Mouse (Mus musculus) ES-E14 (cell line): ENCODE measurements around the gene Pcnx2.

Experiments used
- CHD2 ChIP-seq: IDR thresholded peaks from 2 replicates; pipeline ENCODE4 v1.6.1; 2014; ENCODE audit warnings: mild to moderate bottlenecking, low read depth, low read length, inconsistent platforms
- HCFC1 ChIP-seq: IDR thresholded peaks from 2 replicates; pipeline ENCODE4 v1.6.1; 2012; ENCODE audit warnings: low read length, inconsistent platforms, borderline replicate concordance; ENCODE audit not compliant: insufficient read depth

GRCm38 (mm10) chr8:125776314-125776713 lies 121.8 kb downstream of the Pcnx2 start:
- no peak for TF ChIP-seq CHD2
- no peak for TF ChIP-seq HCFC1
